Mouse (Mus musculus): ENCODE data around the gene Cyth1.

DNA sequence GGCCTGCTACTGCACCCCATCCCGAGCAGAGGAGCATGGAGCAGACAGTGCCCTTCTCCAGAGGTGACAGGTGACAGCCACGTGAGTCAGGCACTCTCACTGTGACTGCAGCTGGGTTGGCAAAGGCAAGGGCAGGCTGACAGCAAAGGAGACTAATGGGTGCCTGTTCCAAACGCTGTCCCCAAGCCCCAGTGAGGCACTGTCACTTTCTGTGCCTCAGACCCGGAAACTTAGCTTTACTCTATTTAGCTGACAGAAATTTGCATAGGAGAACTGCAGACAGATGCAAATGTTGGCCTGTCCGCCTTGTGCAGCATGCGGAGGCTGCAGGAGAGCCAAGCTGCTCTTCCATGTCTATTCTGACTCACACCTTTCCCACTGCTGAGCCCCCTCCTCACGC, 27.9 kb upstream of the Cyth1 start:
- TF ChIP-seq GATA1 (IDR thresholded peaks at IDR 0.05; ENCODE audit: low read length) (no peak), TAL1 (IDR thresholded peaks at IDR 0.05; ENCODE audit: low read length) (no peak)

All from erythroblast, embryonic 14.5 days (primary cell).